Mouse (Mus musculus) thymus, postnatal 0 days (tissue): ENCODE data around the gene Prpf38a. TPM values are rescaled to one million over a fixed set of nuclear protein-coding genes. Genes with fewer than 3 reads are reported as not detected.

Experiments
- DNase-seq: peaks from one replicate; pipeline ENCODE4 v3.0.0-alpha.2; 2015; ENCODE audit warnings: low spot score
- polyA plus RNA-seq: library from polyadenylated mRNA; unstranded; fragments of >200 nt; fragmentation: Nextera tagmentation; extraction: Ambion mirVana; gene quantifications from 2 replicates; pipeline ENCODE4 v1.2.1, GENCODE M21; 2015

Prpf38a gene
- 96.5 and 102 TPM in 2 replicates for polyA plus RNA-seq

DNA sequence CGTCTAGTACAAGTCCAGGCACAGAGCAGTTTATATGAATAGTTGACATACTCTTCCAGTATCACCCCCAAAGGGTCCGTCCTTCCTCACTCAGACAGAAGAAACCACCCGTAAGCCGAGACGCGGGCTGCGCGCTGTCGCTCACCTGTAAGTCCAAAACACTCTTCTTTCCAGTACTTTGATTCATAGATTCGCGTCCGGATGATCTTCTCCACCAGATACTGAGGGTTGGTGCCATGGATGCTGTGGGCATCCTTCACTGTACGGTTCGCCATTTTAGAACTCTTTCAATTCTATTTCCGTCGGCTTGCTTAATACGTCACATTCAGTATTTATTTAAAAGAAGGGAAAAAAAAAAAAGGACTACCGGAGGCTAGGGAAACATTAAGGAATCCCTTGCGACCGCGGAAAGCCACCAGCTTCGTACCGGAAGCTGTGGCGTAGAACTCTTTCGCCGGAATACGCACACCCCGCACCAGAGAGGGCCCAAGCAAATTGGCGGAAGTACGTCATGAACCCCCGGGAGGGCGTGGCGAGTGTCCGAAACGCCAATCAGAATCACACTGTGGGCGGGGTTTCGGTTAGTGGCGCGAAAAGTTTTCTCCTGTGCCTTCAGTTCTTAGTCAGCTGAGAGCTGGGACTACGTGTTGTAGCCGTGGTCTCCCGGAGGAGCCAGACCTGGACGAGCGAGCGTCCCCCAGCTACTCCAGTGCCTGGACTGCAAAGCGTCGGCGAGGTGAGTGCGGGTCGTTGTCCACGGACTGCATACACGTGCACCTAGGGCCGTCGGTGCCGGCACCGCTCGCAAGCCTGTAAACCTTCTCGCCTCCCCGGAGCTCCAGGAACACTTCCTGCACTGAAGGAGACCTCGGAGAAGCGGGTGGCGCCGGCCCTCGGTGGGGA is at the start of gene Prpf38a, which contains the start of gene Orc1:
Gene Prpf38a, minus strand, starts transcription at position 497 of the 903 bp plus-strand sequence.
Gene Orc1, plus strand, starts transcription at position 584 of the 903 bp plus-strand sequence.
- peak; percentile 97 for DNase-seq

DNA sequence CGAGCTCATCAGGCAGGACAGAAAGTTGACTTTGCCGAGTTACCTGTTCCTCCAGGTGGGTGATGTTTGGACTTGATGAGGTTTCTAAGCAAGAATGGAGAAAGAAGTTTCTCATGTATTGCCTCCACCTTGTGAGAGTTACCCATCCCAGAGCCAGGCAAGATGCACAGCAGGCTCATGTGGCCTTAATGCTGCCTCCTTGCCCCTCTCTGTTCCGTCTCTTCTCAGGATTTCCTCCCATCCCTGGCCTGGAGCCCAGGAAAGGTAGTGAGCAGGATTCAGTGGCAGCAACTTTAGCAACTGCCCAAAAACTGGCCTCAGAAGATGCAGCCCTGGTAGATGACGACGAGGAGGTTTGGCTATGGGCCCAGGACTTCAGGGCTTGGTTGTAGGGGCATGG is 47.9 kb upstream of the Prpf38a start:
- DNase-seq = no peak

- DNase-seq = peak; percentile 28
Measured at GRCm38 (mm10) chr4:108621504-108621903, 42.4 kb upstream of the Prpf38a start.

GRCm38 (mm10) chr4:108620536-108620935 is 41.4 kb upstream of the Prpf38a start:
- no peak for DNase-seq

GRCm38 (mm10) chr4:108619587-108620341 is 40.6 kb upstream of the Prpf38a start, which contains the start of gene Cc2d1b:
TSS of gene Cc2d1b (plus strand) at chr4:108619940.
- peak; percentile 93 for DNase-seq

GRCm38 (mm10) chr4:108619165-108619564 is 40.0 kb upstream of the Prpf38a start:
- DNase-seq = peak; percentile 17

DNA sequence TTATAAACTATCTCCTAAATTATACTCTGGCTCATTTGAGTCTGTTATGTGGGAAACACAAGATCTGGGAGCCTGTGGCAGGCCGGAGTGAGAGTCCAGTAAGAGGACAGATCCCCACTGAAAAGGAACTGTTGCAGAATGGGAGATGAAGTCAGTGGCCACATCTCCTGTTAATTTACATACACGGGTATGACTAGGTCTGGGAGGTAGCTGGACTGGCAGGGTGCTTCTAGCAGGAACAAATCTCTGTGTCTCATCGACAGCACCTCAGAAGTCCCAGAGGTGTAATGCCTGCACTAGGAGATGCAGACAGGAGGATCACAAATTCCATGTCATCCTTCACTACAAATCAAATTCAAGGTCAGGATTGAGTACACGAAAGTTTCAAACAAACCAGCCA is 39.5 kb upstream of the Prpf38a start:
- DNase-seq = no peak

DNA sequence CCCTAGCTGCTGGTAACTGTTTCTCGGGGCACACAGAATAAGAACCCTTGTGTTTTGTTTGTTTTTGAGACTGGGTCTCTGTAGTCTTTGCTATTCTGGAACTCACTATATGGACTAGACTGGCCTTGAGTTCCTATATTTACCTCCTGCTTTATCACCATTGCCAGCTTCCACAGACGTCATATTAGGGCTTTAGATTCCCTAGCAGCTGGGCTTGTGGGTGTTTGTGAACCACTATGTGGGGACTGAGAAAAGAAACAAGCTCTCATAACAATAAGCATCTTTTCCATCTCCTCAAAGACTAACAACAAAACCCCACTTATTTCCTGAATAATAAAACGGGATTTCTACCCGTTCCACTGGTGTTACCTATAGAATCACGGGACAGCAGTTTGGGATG is 31.8 kb upstream of the Prpf38a start:
- DNase-seq = no peak

DNA sequence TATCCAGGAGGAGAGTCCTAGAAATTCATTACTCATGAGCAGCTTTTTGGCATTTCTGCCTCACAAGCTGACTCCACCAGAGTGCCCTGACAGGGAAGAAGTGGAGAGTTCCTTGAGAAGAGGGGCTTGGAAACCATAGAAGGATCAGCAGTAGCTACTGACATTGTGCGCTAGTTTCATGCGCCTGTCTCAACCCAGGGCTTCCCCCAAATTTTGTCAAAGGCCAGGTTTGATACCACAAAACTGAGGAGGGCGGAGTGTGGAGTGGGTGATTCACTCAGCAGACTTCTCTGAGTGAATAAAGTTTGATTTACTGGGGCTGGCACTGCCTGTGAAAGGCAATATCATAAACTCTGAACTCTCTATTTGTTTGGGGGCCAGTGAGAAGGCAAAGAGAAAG is 29.5 kb upstream of the Prpf38a start:
- DNase-seq = no peak

DNA sequence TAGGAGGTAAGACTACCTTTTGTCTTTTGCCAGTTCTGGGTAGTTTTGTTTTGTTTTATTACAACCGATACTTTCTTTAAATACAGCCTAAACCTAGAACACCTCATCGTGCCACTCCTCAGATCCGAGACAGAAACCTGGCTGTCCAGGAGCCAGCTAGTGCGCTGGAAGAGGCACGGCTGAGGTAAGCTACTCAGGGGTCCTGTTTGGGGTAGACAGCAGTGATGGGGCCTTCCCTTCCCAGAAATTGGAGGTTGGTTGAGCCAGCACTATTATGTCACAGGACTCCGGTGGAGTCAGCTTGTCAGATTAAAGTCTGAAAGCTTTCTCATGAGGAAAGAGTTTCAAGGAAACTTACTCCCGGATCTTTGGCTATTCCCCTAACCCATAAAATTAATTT is 22.7 kb upstream of the Prpf38a start:
- no peak for DNase-seq

DNA sequence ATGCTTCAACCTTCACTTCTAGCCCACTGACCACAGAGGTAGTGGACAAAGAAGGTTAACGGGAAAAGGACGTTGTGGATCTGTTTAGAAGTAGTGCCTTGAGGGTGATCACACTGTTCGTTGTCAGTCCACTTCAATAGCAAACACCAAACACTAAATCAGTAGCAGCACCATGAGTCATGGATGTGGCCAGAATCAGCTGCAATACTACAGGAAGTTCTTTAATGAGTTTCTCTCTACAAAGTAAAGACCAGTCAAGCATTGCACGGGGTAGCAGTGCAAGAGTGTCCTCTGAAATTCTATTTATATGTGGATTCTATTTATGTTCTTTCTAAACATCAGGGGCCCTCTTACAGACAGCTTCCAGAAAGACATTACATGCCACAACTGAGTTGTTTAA is 19.2 kb upstream of the Prpf38a start:
- no peak for DNase-seq

DNA sequence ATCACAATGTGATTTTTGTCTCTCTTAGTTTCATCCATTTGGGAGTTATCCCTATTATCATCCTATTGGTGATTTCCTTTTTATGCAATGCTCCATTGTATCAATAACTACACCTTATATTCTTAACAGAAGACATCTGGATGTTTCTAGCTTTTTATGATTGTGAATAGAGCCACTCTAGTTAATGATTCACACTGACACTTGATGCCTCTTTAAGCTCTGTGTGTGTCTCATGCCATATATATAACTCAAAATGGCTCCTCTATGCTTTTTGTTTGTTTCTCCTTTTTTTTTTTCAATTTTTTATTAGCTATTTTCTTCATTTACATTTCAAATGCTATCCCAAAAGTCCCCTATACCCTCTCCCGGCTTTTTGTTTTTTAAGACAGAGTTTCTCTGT is 16.6 kb upstream of the Prpf38a start:
- no peak for DNase-seq

DNA sequence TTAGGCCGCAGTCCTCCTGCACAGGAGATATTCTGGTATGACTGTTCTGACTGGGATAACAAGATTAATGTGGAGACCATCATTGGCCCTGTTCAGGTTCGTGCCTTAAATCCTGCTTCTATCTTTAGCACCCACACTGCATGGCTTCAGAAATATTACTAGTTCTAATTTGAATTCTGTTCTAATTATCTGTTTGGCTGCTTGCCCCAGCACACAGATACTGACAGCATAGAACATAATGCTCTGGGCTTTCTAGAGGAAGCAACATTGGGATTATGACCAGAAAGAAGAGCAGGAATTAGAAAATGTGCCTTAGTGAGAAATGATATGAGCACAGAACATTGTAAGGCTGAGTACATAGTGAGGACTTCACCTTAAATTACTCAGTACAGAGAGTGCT is 14.2 kb upstream of the Prpf38a start:
- no peak for DNase-seq

- no peak for DNase-seq
Measured at GRCm38 (mm10) chr4:108579743-108580411, 741 bp upstream of the Prpf38a start.

GRCm38 (mm10) chr4:108572644-108573043 is 6.5 kb downstream of the Prpf38a start:
- no peak for DNase-seq

DNA sequence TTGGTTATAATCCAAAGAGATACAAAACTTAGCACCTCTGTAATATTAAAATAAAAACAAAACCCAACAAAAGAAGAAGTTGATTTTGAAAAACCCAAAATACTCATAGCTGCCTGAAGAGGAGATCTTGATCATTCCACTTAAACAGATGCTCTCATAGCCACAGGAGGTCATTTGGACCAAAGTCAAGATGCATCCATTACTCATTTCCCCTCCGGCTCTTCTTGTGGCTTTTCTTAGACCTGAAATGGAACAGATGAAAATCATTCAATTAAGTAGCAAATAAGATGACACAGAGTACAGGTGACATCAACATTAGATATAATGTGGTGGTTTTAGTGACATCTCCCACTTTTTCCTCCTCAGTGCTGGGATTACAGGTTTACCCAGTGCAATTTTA is 14.1 kb downstream of the Prpf38a start:
- no peak for DNase-seq

DNA sequence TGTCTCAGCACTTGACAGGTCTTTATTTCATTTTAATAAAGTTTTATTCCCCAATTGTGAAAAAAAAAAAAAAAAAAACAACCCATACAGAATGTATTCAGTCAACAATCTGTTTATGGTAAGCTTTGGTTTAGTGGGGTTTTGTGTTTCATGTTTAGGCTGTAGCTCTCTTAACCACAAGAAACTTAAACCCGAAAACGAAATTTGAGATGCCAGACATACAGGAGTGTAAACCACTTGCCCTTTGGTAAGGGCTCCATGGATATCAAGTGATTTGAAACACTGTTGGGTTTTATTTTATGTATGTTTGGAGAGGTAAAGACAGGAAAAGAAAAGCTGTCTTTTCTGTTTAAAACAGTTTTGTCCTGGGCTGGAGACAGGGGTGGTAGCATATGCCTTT is 39.4 kb downstream of the Prpf38a start:
- DNase-seq = no peak
